Mouse (Mus musculus): ENCODE measurements at regions not wholly inside any gene's neighbourhood (a gene's known extent, or its start where the extent isn't known, plus 50 kb on each side); places are given as distances from the start of the nearest gene placed in this dataset.

DNA sequence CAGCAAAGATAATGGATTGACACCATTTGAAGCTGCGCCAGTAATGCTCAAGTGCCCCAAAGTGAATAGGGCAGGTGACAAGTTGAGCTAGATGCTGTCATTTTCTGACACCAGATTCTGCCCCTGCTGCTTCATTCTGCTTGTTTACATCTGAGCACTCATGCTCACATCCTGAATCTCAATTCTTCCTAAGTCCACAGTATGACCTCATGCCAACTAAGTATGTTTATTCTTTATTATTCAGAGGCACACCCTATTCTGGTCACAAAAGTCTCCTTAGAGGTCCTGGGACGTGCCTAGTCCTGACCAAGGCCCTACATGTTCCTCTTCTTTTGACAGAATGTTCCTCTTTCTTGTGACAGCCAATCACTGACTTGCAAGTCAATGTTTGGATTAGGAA, 938.1 kb downstream of the Robo2 start:
- 0 out of 2 replicates have a peak, but pooled peaks cover 3% of the 10 kb centered on the region for H3K4me1 ChIP-seq
- 84% methylated on average over 2 of the region's 2 CpGs for WGBS
- H3K4me3 ChIP-seq = no peak overlapping the region
- H3K9me3 ChIP-seq = no peaks in the 10 kb centered on the region
- ATAC-seq (ENCODE audit: low FRiP score, low read depth) = no peak
- no peak overlapping the region for H3K27ac ChIP-seq
- H3K27me3 ChIP-seq = no peaks in the 10 kb centered on the region
- H3K9ac ChIP-seq = no peak overlapping the region
- no peak overlapping the region for H3K4me2 ChIP-seq (replicated peaks)
- no peaks in the 10 kb centered on the region for H3K36me3 ChIP-seq

DNA sequence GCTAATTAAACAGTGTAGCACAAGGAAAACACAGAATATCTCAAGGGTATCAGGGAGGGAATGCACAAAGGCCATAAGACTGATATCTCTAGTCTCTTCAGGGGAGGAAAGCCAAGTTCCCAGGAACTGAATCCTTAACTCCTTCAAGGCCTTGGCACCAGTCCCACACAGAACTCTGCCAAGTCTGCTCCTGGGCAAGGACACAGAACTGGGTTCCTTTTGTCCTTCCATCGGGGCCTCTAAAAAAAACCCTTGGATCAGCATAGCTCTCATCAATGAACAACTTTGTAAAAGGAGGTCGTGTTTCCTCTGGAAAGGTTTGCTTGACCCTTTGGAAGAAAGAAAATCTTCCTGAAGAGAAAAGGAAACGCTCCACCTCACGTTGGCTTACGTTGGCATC, 940.1 kb downstream of the Robo2 start:
- WGBS = 74% methylated on average over 5 of the region's 5 CpGs
- Histone ChIP-seq H3K4me1 (no peaks in the 10 kb centered on the region), H3K4me3 (no peak overlapping the region), H3K9ac (no peak overlapping the region), H3K4me2 (replicated peaks) (no peak overlapping the region), H3K27me3 (no peaks in the 10 kb centered on the region), H3K27ac (no peak overlapping the region), H3K36me3 (no peaks in the 10 kb centered on the region), H3K9me3 (no peaks in the 10 kb centered on the region)
- no peak for ATAC-seq (ENCODE audit: low FRiP score, low read depth)

DNA sequence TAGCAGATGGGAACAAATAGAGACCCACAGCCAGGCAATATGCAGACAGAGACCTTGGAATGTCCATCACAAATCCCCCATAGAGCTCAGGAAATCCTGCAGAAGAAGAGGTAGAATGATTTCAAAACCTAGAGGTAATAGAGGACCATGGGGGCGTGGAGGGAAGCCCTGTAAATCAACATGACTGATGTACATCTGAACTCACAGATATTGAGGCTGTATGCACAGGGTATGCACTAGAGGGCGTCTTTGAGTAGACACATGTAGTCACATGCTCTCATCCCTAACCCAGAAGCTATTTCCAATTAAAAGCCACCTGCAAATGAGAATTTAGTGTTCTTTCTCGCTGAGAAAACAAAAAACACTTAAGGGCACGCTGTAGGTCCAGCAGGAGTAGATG, 941.1 kb downstream of the Robo2 start:
- WGBS = 59% methylated on average over 4 of the region's 4 CpGs
- no peak overlapping the region for H3K4me3 ChIP-seq
- H3K36me3 ChIP-seq = no peaks in the 10 kb centered on the region
- H3K9me3 ChIP-seq = no peaks in the 10 kb centered on the region
- no peak for ATAC-seq (ENCODE audit: low FRiP score, low read depth)
- no peak overlapping the region for H3K4me2 ChIP-seq (replicated peaks)
- no peak overlapping the region for H3K27ac ChIP-seq
- H3K4me1 ChIP-seq = no peaks in the 10 kb centered on the region
- H3K27me3 ChIP-seq = no peaks in the 10 kb centered on the region
- no peak overlapping the region for H3K9ac ChIP-seq

DNA sequence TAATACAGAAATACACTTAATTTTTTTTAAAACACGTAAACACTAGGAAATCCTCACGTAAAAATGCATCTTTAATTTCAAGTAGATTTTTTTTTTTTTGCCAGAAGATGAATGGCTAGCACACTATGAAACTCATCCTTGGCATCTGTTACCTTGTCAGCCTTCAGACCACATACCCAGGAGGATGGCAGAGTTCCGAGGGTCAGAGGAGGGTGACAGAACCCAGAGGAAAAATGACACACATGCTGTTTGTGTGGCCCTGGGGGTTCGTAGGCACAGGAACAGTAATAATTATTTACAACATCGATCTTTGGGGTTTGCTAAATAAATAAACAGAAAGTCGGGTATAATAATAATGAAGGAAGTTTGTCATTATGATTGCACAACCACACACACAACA, 945.3 kb downstream of the Robo2 start:
- Histone ChIP-seq H3K27ac (no peak overlapping the region), H3K9ac (no peak overlapping the region)
- 74% methylated on average over 6 of the region's 6 CpGs for WGBS

DNA sequence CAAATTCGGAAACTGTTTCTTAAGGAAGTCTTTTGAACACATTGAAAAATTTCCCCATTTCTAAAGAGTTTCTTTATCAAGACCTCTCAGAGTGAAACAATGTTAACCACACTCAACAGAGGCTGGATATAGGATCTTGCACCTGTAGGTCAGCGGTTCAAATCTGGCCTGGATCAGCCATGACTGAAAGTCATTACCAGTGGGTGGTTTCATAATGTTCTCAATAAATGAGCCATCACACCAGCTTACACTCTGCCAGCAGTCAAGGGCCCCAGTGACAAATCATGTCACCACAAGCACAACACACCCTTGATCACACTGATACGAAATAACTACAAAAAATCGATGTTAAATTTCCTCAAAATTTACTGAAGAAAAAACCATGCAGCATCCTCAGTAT, 949.1 kb downstream of the Robo2 start:
- no peak overlapping the region for H3K4me3 ChIP-seq
- H3K36me3 ChIP-seq = no peaks in the 10 kb centered on the region
- 76% methylated on average over 4 of the region's 4 CpGs for WGBS
- H3K27ac ChIP-seq = no peak overlapping the region
- H3K9me3 ChIP-seq = no peaks in the 10 kb centered on the region
- no peaks in the 10 kb centered on the region for H3K4me1 ChIP-seq
- no peaks in the 10 kb centered on the region for H3K27me3 ChIP-seq
- ATAC-seq (ENCODE audit: low FRiP score, low read depth) = no peak
- no peak overlapping the region for H3K9ac ChIP-seq
- H3K4me2 ChIP-seq (replicated peaks) = no peak overlapping the region

More for the DNA sequence above, 945.3 kb downstream of the Robo2 start:
- Histone ChIP-seq H3K36me3 (no peaks in the 10 kb centered on the region), H3K27me3 (no peaks in the 10 kb centered on the region), H3K4me1 (no peaks in the 10 kb centered on the region), H3K4me2 (replicated peaks) (no peak overlapping the region), H3K4me3 (no peak overlapping the region), H3K9me3 (no peaks in the 10 kb centered on the region)
- no peak for ATAC-seq (ENCODE audit: low FRiP score, low read depth)

DNA sequence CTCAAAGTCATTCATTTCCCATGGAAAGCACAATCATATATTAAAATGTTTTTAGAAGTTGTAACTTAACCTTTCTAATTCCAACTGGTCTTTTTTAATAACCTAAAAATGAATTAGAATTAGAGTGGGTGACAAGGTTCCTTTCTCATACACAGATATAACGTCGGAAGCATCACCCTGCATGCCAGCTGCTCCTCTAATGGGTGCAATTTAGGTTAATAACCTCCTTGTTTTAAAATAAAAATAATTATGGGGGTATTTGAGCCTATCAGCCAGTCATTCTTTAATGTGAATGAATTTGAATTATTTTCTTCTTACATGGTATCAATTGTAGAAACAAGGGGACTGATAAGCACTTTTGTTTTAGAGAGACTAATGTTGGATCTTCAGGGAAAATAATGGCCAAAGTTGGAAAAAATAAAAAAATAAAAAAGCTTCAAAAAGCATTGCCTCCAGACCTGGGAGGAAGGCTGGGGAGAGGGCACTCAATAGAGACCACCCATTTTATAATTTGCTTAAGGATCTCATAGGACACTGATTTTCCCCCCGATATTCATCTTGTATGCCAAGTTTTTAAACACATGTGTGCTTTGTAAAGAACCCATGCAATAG, 960.9 kb downstream of the Robo2 start:
- 66% methylated on average over 3 of the region's 3 CpGs for WGBS
- Histone ChIP-seq H3K4me3 (no peak overlapping the region), H3K27me3 (no peaks in the 10 kb centered on the region), H3K9ac (no peak overlapping the region), H3K9me3 (no peaks in the 10 kb centered on the region), H3K4me1 (peaks cover 14% of the 10 kb centered on the region), H3K4me2 (replicated peaks) (no peak overlapping the region), H3K27ac (no peak overlapping the region), H3K36me3 (no peaks in the 10 kb centered on the region)
- ATAC-seq (ENCODE audit: low FRiP score, low read depth) = no peak

DNA sequence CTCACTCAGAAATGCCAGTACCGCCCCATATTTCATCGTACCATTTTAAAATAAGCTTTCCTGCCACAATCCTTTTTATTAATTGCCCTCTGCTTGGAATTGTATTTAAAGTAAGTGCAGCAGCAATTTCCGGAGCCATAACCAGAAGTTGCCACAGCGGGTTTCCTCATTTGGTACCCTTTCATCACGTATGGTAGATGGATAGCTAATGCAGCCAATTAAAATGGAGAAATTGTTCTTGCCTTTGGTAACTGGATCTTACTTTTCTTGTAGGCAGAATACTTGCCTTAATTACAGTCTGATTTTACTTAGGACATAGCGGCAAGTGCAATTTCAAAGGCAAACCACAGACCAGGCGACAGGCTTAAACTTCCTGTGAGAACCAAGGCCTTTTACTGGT, 961.8 kb downstream of the Robo2 start:
- no peaks in the 10 kb centered on the region for H3K36me3 ChIP-seq
- H3K27ac ChIP-seq = no peak overlapping the region
- H3K9ac ChIP-seq = no peak overlapping the region
- H3K4me3 ChIP-seq = 0 out of 2 replicates have a peak overlapping the region, but pooled peaks have one; percentile 11
- H3K9me3 ChIP-seq = no peaks in the 10 kb centered on the region
- WGBS = 19% methylated on average over 7 of the region's 7 CpGs
- H3K4me1 ChIP-seq = peaks cover 14% of the 10 kb centered on the region
- H3K4me2 ChIP-seq (replicated peaks) = peak overlapping the region; percentile 44
- H3K27me3 ChIP-seq = no peaks in the 10 kb centered on the region
- ATAC-seq (ENCODE audit: low FRiP score, low read depth) = peak; percentile 15; the same call in 1 of the 2 replicates

DNA sequence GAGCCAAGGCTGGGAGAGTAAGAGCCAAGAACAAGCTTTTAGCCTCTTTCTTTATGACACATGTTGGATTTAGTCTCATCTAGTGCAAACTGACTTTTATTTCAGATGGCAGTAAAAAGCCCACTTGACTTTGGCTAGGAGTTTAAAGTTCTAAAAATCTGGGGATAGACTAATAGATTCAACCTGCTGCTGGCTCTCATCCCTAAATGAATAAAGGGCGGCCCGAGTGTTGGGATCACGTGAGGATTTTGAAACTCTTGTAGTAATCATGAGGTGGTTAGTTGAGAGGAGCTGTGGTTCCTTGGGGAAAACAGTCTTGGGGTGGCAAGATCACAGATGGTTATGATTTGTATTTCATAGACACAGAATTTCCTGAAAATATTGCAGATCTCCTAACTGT, 975.9 kb downstream of the Robo2 start:
- ATAC-seq (ENCODE audit: low FRiP score, low read depth) = peak; percentile 48; the same call in 1 of the 2 replicates
- WGBS = 49% methylated on average over 3 of the region's 3 CpGs
- H3K4me3 ChIP-seq = no peak overlapping the region
- H3K27ac ChIP-seq = no peak overlapping the region
- H3K9ac ChIP-seq = no peak overlapping the region
- H3K27me3 ChIP-seq = no peaks in the 10 kb centered on the region
- H3K36me3 ChIP-seq = no peaks in the 10 kb centered on the region
- H3K4me2 ChIP-seq (replicated peaks) = no peak overlapping the region
- no peaks in the 10 kb centered on the region for H3K9me3 ChIP-seq
- peaks cover 7% of the 10 kb centered on the region; the same call in 1 of the 2 replicates for H3K4me1 ChIP-seq

DNA sequence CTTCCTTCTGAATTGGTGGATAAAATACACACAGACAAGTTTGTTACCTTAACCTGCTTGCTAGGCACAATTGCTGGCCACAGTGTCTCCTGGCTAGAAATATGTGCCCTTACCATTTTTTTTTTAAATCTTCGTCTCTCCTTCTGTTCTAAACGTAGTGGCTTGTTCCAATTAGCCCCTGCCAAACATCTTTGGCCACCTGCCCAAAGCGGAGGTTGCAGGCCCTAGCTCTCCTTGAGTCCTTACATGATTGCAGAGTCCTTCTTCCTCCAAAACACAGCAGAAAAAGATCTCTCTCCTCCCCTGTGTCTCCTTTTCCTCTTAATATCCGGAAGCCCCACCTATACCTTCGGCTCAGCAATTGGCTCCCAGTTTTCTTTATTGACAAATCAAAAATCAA, 986.8 kb downstream of the Robo2 start:
- Histone ChIP-seq H3K27me3 (no peaks in the 10 kb centered on the region), H3K27ac (no peak overlapping the region), H3K4me2 (replicated peaks) (no peak overlapping the region), H3K9ac (no peak overlapping the region), H3K36me3 (no peaks in the 10 kb centered on the region), H3K4me3 (no peak overlapping the region), H3K9me3 (no peaks in the 10 kb centered on the region), H3K4me1 (no peaks in the 10 kb centered on the region)
- no peak for ATAC-seq (ENCODE audit: low FRiP score, low read depth)
- WGBS = 72% methylated on average over 5 of the region's 5 CpGs

DNA sequence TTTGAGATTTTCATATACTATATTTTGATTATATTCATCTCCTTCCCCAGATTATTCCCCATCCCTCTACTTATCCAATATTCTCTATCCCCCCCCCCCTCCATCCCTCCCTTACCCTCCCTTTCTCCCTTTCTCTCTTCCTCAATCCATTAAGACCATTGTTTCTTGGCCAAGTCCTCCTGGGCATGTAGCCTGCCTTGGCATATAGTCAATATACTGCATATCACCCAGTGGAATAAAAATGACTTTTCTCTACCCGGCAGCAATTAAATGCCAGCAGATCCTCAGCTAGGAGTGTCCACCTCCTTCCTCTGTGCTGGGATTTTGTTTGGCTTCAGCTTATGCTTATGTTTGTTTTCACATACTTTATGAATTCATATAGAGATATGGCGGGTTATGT, 987.3 kb downstream of the Robo2 start:
- H3K36me3 ChIP-seq = no peaks in the 10 kb centered on the region
- H3K4me3 ChIP-seq = no peak overlapping the region
- H3K4me2 ChIP-seq (replicated peaks) = no peak overlapping the region
- ATAC-seq (ENCODE audit: low FRiP score, low read depth) = no peak
- H3K27me3 ChIP-seq = no peaks in the 10 kb centered on the region
- no peaks in the 10 kb centered on the region for H3K4me1 ChIP-seq
- H3K27ac ChIP-seq = no peak overlapping the region
- no peak overlapping the region for H3K9ac ChIP-seq
- H3K9me3 ChIP-seq = no peaks in the 10 kb centered on the region
- WGBS = 92% methylated on average over 2 of the region's 2 CpGs

DNA sequence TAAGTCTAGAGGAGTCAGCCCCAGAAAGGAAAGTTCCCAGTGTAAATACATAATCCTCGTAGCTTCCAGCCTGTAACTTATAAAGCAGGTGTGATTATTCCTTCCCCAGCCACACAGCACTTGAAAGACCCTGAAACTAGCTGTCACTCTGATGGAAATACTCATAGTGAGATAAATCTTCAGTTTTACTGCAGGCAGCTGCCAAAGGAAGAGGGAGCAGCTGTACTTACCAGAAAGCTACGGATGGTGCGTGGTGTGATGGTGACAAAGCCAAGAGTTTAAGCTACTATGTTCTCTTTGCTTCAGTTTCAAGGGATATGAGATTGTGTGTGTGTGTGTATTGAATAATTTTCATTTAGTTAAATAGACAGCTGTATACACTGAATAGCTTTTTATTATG, 1007.1 kb downstream of the Robo2 start:
- Histone ChIP-seq H3K4me3 (no peak overlapping the region), H3K9me3 (no peaks in the 10 kb centered on the region), H3K4me2 (replicated peaks) (no peak overlapping the region), H3K36me3 (no peaks in the 10 kb centered on the region), H3K27me3 (no peaks in the 10 kb centered on the region), H3K27ac (no peak overlapping the region), H3K9ac (no peak overlapping the region), H3K4me1 (no peaks in the 10 kb centered on the region)
- ATAC-seq (ENCODE audit: low FRiP score, low read depth) = peak; percentile 61; the same call in 1 of the 2 replicates
- 21% methylated on average over 3 of the region's 3 CpGs for WGBS

DNA sequence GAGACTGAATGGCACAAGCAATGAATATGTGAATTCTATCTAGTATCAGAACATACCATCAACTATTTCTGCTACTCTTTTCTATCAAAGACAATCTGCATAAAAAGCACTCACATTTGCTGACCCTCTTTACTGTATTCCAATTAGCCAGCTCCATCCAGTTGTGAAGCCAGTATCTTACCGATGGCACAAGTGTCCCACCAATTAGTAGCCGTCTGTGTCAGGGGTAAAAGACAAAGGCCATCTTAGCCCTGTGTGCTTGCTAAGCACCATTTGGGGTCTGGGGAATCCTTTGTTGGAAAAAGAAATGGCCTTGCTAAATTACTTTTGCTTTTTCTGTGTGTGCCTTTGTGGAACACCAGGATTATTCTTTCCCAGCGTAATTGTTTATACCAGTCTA, 1007.5 kb downstream of the Robo2 start:
- Histone ChIP-seq H3K4me3 (no peak overlapping the region), H3K4me2 (replicated peaks) (no peak overlapping the region), H3K4me1 (no peaks in the 10 kb centered on the region), H3K27me3 (no peaks in the 10 kb centered on the region), H3K36me3 (no peaks in the 10 kb centered on the region), H3K9ac (no peak overlapping the region), H3K9me3 (no peaks in the 10 kb centered on the region), H3K27ac (no peak overlapping the region)
- WGBS = 56% methylated on average over 3 of the region's 3 CpGs
- ATAC-seq (ENCODE audit: low FRiP score, low read depth) = no peak

DNA sequence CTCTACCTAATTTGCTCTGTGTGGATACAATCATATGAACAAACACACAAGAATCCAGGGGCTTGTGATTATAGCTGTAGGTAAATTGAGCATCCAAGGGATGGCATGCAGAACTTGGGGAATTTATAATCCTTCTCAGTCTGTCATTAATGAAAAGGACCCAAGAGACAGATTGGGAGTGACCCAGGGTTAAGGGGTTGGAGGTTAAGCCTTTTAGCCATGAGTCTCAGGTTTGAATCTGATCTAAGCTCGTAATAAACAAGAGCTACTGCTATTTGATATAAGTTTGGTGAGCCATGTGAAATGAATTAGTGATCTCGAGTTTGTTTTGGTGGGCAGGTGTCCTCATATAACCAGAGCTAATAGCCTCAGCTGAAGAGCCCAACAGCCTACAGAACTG, 1032.6 kb downstream of the Robo2 start:
- no peaks in the 10 kb centered on the region for H3K4me1 ChIP-seq
- H3K9me3 ChIP-seq = no peaks in the 10 kb centered on the region
- H3K4me3 ChIP-seq = no peak overlapping the region
- 22% methylated on average over 2 of the region's 2 CpGs for WGBS
- ATAC-seq (ENCODE audit: low FRiP score, low read depth) = no peak
- H3K4me2 ChIP-seq (replicated peaks) = no peak overlapping the region
- H3K36me3 ChIP-seq = no peaks in the 10 kb centered on the region
- H3K27me3 ChIP-seq = no peaks in the 10 kb centered on the region
- H3K9ac ChIP-seq = no peak overlapping the region
- no peak overlapping the region for H3K27ac ChIP-seq
